Mouse (Mus musculus): ENCODE results near the gene Grb7. TPM values are rescaled to one million over a fixed set of nuclear protein-coding genes. Genes with fewer than 3 reads are reported as not detected.

Grb7 gene
- polyA plus RNA-seq, 1 experiment from 2014 or later = 37.2 TPM

DNA sequence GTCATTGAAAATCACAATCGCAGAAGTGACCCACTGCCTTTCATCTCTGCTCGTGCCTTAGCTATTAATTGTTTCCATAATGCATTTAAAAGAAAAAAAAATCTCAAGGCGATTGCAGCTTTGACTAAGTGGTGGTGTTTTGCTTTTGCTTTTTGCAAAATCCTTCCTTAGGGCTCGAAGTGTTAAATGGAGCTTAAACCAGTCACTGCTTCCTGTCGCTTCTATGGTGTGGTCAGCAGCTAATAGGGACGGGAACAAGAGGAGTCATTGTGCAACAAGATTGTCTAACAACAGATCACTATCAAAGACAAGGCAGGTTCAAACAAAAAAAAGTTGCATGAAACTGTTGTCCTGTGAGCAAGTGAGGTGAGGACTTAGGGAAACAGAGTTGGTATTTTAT is 35.0 kb downstream of the Grb7 start:
- H3K4me2 ChIP-seq (ENCODE audit: low read depth, low read length) = no peak overlapping the region
- H3K9me3 ChIP-seq (ENCODE audit: low read length) = no peaks in the 10 kb centered on the region
- no peak overlapping the region for H3K9ac ChIP-seq (replicated peaks)
- TF ChIP-seq CTCF (IDR thresholded peaks at IDR 0.05; ENCODE audit: low read depth) (no peak), EP300 (IDR thresholded peaks at IDR 0.05; ENCODE audit: low read depth) (no peak)
- ATAC-seq = no peak
- no peak for DNase-seq
- H3K4me3 ChIP-seq (ENCODE audit: low read depth, low read length) = no peak overlapping the region
- H3K27me3 ChIP-seq (ENCODE audit: insufficient read depth, low read length) = no peaks in the 10 kb centered on the region
- H3K27ac ChIP-seq (ENCODE audit: low read depth) = no peak overlapping the region
- no peaks in the 10 kb centered on the region for H3K36me3 ChIP-seq (replicated peaks; ENCODE audit: insufficient read depth, low read length)
- 0 out of 2 replicates have a peak, but pooled peaks cover 2% of the 10 kb centered on the region for H3K4me1 ChIP-seq (ENCODE audit: insufficient read depth)
- 39% methylated on average over 6 of the region's 6 CpGs for WGBS (ENCODE audit: insufficient replicate concordance)

DNA sequence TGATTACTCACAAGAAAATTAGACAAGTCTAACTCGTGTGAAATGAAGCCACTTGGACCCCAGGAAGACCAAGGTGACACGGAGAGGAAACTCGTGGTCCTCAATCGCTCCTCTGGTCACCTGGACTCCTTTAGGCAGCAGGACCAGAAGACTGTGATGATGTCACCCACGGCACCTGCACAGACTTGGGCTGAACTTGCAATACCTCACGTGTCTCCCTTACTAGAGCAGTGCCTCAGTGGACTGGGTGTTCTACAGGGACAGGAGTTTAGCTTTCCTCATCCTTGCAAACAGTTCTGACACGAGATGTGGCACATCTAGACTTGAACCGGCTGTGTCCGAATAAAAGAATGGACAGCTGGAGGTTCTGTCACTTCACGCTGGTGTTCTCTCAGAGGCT is 35.9 kb downstream of the Grb7 start:
- no peak for TF ChIP-seq CTCF (IDR thresholded peaks at IDR 0.05; ENCODE audit: low read depth)
- TF ChIP-seq EP300 (IDR thresholded peaks at IDR 0.05; ENCODE audit: low read depth) = no peak
- no peak overlapping the region for H3K4me3 ChIP-seq (ENCODE audit: low read depth, low read length)
- H3K4me2 ChIP-seq (ENCODE audit: low read depth, low read length) = no peak overlapping the region
- no peaks in the 10 kb centered on the region for H3K9me3 ChIP-seq (ENCODE audit: low read length)
- no peak for DNase-seq
- no peaks in the 10 kb centered on the region for H3K27me3 ChIP-seq (ENCODE audit: insufficient read depth, low read length)
- no peaks in the 10 kb centered on the region for H3K36me3 ChIP-seq (replicated peaks; ENCODE audit: insufficient read depth, low read length)
- 68% methylated on average over 10 of the region's 10 CpGs for WGBS (ENCODE audit: insufficient replicate concordance)
- no peak for ATAC-seq
- 0 out of 2 replicates have a peak, but pooled peaks cover 2% of the 10 kb centered on the region for H3K4me1 ChIP-seq (ENCODE audit: insufficient read depth)
- H3K27ac ChIP-seq (ENCODE audit: low read depth) = no peak overlapping the region
- no peak overlapping the region for H3K9ac ChIP-seq (replicated peaks)

GRCm38 (mm10) chr11:98485749-98486148 is 39.6 kb downstream of the Grb7 start:
- no peak overlapping the region for H3K9ac ChIP-seq (replicated peaks)
- ATAC-seq (no peak), DNase-seq (no peak)
- H3K4me1 ChIP-seq (ENCODE audit: insufficient read depth) = peaks cover under 1% of the 10 kb centered on the region; the same call in 1 of the 2 replicates
- H3K4me3 ChIP-seq (ENCODE audit: low read depth, low read length) = no peak overlapping the region
- no peaks in the 10 kb centered on the region for H3K27me3 ChIP-seq (ENCODE audit: insufficient read depth, low read length)
- H3K9me3 ChIP-seq (ENCODE audit: low read length) = no peaks in the 10 kb centered on the region
- no peak overlapping the region for H3K4me2 ChIP-seq (ENCODE audit: low read depth, low read length)
- TF ChIP-seq CTCF (IDR thresholded peaks at IDR 0.05; ENCODE audit: low read depth) = no peak
- no peak for TF ChIP-seq EP300 (IDR thresholded peaks at IDR 0.05; ENCODE audit: low read depth)
- WGBS (ENCODE audit: insufficient replicate concordance) = 74% methylated on average over 2 of the region's 2 CpGs
- no peak overlapping the region for H3K27ac ChIP-seq (ENCODE audit: low read depth)
- no peaks in the 10 kb centered on the region for H3K36me3 ChIP-seq (replicated peaks; ENCODE audit: insufficient read depth, low read length)

GRCm38 (mm10) chr11:98487526-98488040 is 41.4 kb downstream of the Grb7 start:
- H3K36me3 ChIP-seq (replicated peaks; ENCODE audit: insufficient read depth, low read length) = no peaks in the 10 kb centered on the region
- no peak overlapping the region for H3K4me3 ChIP-seq (ENCODE audit: low read depth, low read length)
- DNase-seq (no peak), ATAC-seq (no peak)
- H3K4me2 ChIP-seq (ENCODE audit: low read depth, low read length) = no peak overlapping the region
- no peak overlapping the region for H3K9ac ChIP-seq (replicated peaks)
- peaks cover 2% of the 10 kb centered on the region; the same call in 1 of the 2 replicates for H3K4me1 ChIP-seq (ENCODE audit: insufficient read depth)
- H3K27me3 ChIP-seq (ENCODE audit: insufficient read depth, low read length) = no peaks in the 10 kb centered on the region
- H3K27ac ChIP-seq (ENCODE audit: low read depth) = no peak overlapping the region
- no peaks in the 10 kb centered on the region for H3K9me3 ChIP-seq (ENCODE audit: low read length)
- WGBS (ENCODE audit: insufficient replicate concordance) = 66% methylated on average over 5 of the region's 5 CpGs
- TF ChIP-seq CTCF (IDR thresholded peaks at IDR 0.05; ENCODE audit: low read depth) (no peak), EP300 (IDR thresholded peaks at IDR 0.05; ENCODE audit: low read depth) (no peak)

- DNase-seq (no peak), ATAC-seq (no peak)
- H3K27me3 ChIP-seq (ENCODE audit: insufficient read depth, low read length) = no peaks in the 10 kb centered on the region
- no peak overlapping the region for H3K9ac ChIP-seq (replicated peaks)
- no peaks in the 10 kb centered on the region for H3K9me3 ChIP-seq (ENCODE audit: low read length)
- 80% methylated on average over 20 of the region's 20 CpGs for WGBS (ENCODE audit: insufficient replicate concordance)
- no peak overlapping the region for H3K4me2 ChIP-seq (ENCODE audit: low read depth, low read length)
- no peak overlapping the region for H3K27ac ChIP-seq (ENCODE audit: low read depth)
- TF ChIP-seq CTCF (IDR thresholded peaks at IDR 0.05; ENCODE audit: low read depth) (no peak), EP300 (IDR thresholded peaks at IDR 0.05; ENCODE audit: low read depth) (no peak)
- peaks cover 2% of the 10 kb centered on the region; the same call in 1 of the 2 replicates for H3K4me1 ChIP-seq (ENCODE audit: insufficient read depth)
- H3K36me3 ChIP-seq (replicated peaks; ENCODE audit: insufficient read depth, low read length) = no peaks in the 10 kb centered on the region
- no peak overlapping the region for H3K4me3 ChIP-seq (ENCODE audit: low read depth, low read length)
Measured at GRCm38 (mm10) chr11:98488540-98489234, 42.5 kb downstream of the Grb7 start.

- TF ChIP-seq EP300 (IDR thresholded peaks at IDR 0.05; ENCODE audit: low read depth) = no peak
- TF ChIP-seq CTCF (IDR thresholded peaks at IDR 0.05; ENCODE audit: low read depth) = no peak
- DNase-seq (no peak), ATAC-seq (peak; percentile 25; the same call in 1 of the 2 replicates)
- H3K4me1 ChIP-seq (ENCODE audit: insufficient read depth) = peaks cover 2% of the 10 kb centered on the region; the same call in 1 of the 2 replicates
- no peak overlapping the region for H3K4me3 ChIP-seq (ENCODE audit: low read depth, low read length)
- no peaks in the 10 kb centered on the region for H3K27me3 ChIP-seq (ENCODE audit: insufficient read depth, low read length)
- H3K9ac ChIP-seq (replicated peaks) = no peak overlapping the region
- H3K9me3 ChIP-seq (ENCODE audit: low read length) = no peaks in the 10 kb centered on the region
- no peaks in the 10 kb centered on the region for H3K36me3 ChIP-seq (replicated peaks; ENCODE audit: insufficient read depth, low read length)
- peak overlapping the region; percentile 76; the same call in 1 of the 2 replicates for H3K27ac ChIP-seq (ENCODE audit: low read depth)
- no peak overlapping the region for H3K4me2 ChIP-seq (ENCODE audit: low read depth, low read length)
- WGBS (ENCODE audit: insufficient replicate concordance) = 56% methylated on average over 7 of the region's 7 CpGs
Measured at GRCm38 (mm10) chr11:98491571-98491970, 45.4 kb downstream of the Grb7 start.
